Mouse (Mus musculus): Measurements from ENCODE around the gene Gm11032.
"Not testable (repeated sequence)": the region's sequence is repeated elsewhere in the genome, so short reads cannot be mapped to it uniquely, and the experiment has no call there.

The Gm11032 gene

DNA sequence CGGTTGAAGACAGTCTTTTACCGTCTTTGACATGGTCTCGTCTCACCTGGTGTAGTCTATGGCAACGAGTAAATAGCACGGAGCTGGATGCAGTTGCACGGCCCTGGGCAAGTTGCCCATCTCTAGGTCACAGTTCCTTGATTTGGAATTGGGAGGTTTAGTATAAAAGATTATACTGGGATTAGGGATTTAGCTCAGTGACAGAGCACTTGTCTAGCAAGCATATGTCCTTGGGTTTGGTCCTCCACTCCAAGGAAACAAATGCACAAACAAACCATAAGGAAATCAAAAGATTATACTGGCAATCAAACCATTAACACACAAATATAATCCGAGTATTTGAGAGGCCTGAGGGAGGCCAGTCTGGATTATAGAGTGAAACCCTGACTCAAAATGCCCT, 7.8 kb downstream of the Gm11032 start:
- no peak for DNase-seq

DNA sequence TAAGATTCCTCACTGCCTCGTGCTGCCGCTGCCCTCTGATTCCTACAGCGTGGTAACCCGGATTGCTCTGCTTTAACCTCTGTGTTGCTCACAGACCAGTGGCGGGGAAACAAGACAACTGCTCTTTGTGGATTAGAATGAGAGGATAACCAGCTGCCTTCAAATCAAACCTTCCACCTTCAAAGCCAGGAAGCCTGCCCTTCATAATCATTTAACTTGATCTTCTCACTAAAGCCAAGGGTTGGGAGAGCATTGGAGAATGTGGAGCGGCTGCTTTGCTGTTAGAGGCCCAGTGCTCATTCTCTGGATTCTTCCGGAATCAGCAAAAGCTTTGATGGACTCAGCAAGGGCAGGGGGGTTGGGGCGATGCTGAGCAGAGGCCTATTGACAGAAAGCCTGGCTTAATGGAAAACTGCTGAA, 10.0 kb downstream of the Gm11032 start:
- peak; percentile 47 to 85 for DNase-seq

DNA sequence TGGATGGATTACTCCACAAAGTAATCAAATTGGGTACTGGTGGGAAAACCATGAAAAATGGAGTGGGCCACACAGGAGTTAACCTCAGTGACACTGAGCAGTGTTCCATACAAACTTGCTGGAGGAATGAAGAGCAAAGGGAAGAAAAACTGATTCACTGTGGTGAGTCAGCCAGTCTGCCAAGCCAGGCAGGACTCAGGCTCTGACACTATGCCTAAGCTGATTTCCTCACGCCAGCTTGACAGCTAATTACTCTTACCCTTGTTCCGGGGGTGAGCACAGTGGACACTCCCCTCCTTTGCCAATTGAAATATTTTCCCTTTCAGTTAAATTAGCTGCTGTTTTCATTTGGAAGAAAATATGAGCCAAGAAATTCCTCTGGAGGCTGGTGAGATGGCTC, 13.6 kb downstream of the Gm11032 start:
- no peak for DNase-seq

DNA sequence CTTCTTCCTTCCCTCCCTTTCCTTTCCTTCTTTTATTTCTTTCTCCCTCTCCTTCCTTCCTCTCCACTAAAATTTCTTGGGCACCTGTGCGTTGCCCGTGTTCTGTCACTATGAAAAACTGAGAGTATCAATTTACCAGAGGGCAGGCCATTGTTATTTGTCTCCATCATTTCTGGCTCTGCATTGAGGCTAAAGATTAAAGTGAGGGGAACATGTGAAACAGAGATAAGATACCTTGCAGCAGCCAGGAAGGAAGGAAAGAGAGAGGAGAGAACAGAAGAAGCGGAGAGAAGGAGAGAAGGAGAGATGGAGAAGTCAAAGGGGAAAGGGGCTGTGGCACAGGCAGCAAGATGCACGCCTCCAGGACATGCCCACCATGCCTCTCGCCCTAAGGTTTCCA, 14.5 kb downstream of the Gm11032 start:
- no peak for DNase-seq

DNA sequence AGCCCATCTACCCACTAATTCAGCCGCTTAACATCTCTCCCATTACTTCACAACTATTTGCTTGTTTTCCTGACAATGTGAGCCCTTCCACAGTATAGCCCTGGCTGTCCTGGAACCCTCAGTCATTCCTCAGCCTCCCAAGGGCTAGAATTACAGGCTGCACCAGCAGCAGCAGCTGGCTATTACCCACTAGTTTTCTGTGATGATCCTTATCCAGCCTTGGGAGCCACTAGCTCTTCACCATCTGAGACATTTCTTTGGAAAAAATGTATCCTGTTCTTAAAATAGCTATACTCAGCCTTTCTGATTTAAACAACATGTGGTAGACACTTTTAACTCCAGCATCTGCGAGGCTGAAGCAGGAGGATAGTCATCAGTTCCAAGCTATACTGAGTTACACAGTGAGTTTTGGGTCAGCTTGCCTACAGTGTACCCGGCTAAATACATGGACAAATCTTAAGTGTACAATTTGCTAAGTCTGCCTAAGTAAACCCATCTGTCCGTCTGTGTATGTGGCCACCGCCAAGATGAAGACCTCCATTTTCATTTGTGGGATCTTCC, 17.0 kb downstream of the Gm11032 start:
- no peak for DNase-seq

DNA sequence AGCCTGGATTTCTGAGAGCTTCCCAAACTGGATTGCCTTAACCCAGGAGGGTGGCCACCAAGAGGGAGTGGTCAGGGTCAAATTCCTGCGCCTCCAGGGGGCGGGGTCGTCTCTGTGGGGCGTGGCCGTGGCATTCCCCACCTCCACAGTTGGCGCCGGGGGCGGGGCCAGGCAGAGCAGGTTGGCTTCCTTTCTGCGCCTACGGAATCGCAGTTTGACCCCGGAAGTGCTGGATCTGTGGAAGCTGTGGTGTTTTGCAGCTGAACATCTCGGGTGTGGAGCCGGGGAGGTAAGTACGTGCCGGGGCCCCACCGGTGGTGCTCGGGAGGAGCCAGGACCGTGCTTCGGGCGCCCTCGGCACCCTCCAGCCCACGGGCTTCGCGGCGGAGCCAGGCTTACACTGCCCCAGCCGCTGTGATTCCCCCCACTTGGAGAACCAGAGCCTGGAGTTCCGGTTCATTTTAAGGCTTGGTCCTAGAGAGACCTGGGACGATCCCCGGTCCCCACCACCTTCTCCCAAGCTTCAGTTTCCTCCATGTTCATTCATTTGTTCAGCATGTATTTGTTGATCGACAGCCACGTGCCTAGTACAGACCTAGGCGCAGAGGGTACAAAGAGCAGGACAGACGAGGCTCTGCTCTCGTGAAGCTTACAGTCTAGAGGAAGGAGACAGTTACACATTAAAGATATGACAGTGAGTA, 17.8 kb downstream of the Gm11032 start, which contains the start of gene Ascc2:
Gene Ascc2, plus strand, starts transcription at position 214 of the 701 bp plus-strand sequence.
- DNase-seq = peak; percentile 96 to 98

DNA sequence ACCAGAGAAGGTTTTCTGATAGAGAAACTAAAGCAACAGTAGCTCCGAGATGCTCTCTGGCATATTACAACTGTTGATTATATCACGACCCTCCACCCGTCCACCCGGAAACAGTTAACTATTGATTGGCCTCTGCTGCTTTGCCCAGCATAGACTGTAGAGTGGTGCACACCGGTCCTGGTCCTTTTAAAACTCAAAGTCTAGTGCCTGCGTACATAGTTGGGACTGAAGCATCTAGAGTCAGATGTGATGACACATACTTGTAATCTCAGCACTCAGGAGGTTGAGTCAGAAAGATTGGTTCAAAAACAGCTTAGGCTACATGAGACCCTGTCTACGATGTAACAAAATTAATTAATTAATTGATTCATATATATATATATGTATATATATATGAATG, 18.4 kb downstream of the Gm11032 start:
- no peak for DNase-seq

DNA sequence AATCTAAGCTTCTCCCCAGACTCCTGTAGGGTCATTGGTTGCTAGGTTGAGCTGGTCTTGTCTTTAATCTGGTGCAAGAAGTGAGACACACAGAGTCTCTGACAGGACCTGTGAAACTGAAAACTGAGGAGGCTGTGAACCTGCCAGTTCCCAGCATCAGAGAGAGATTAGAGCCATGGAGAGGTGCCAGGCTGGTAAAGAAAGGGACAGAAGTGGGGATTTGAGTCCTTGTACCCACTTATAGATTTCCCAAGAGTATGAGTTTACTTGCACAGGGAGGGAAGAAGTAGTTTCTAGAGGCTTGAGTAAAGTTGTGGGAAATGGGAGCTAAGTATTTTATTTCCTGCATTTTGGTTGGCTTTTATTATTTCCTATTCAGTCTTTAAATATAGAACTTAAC, 21.3 kb downstream of the Gm11032 start:
- peak; percentile 54 to 63 for DNase-seq

DNA sequence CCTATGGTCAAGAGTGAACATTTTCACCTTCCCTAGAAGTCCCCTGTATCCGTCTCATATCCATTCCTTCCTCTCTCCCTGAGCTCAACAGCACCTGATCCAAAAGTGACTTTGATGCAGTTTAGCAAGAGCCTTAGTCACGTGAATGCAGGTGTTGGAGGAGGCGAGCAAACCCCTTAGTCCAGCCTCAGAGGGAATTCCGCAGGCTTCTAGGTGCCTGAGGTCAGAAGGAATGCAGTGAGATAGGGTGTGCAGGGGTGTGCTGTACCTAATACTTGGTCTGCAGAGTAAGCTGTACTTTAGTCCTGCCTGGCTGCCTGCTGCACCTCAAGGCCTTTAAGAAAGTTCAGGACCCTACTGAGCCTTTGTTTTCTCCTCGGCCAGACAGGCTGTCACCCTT, 23.9 kb downstream of the Gm11032 start:
- peak in 1 of 2 experiments; percentile 46 for DNase-seq

DNA sequence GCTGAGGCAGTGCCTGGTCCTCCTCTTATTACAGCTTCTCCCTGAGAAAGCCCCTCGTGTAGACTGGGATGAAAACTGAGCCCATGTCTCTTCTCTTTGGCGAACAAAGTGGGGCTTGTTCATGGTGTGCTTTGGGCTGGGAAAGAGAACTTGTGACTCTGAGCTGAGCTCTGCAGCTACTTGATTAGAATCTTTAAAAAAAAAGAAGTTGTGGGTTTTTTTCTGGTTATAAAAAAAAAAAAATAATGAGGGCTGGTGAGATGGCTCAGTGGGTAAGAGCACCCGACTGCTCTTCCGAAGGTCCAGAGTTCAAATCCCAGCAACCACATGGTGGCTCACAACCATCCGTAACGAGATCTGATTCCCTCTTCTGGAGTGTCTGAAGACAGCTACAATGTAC, 25.3 kb downstream of the Gm11032 start:
- DNase-seq = not testable (repeated sequence)

DNA sequence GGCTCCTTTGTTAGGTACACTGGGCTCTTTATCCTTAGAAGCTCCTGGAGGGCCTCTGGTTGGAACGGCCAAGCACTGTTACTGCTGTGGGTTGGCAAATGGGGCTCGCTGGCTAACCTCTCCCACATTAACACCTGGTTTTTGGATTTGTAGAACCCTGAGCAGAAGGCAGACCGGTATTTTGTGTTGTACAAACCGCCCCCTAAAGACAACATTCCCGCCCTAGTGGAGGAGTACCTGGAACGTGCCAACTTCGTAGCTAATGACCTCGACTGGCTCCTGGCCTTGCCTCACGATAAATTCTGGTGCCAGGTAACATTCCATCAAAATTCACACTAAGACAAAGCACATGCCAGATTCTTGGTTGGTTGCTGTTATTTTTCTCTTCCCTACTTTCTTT, 26.5 kb downstream of the Gm11032 start:
- DNase-seq = no peak

DNA sequence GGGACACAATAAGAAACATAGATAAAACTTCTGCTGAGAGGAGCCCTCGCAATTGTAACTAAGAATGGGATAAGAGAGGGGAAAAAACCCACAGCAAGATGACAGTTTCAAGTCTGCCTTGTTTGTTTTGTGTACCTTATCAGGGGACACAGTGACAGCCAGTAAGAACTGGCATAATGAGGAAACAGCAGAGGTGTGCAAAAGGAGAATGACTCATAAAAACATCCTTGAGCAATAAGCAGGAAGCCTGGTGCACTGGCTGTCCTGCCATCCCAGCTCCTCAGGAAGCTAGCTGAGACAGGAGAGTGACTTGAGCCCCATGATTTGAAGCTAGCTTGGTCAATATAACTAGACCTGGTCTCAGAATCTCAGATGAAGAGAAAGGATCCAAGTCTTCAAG, 40.0 kb downstream of the Gm11032 start:
- DNase-seq = no peak

DNA sequence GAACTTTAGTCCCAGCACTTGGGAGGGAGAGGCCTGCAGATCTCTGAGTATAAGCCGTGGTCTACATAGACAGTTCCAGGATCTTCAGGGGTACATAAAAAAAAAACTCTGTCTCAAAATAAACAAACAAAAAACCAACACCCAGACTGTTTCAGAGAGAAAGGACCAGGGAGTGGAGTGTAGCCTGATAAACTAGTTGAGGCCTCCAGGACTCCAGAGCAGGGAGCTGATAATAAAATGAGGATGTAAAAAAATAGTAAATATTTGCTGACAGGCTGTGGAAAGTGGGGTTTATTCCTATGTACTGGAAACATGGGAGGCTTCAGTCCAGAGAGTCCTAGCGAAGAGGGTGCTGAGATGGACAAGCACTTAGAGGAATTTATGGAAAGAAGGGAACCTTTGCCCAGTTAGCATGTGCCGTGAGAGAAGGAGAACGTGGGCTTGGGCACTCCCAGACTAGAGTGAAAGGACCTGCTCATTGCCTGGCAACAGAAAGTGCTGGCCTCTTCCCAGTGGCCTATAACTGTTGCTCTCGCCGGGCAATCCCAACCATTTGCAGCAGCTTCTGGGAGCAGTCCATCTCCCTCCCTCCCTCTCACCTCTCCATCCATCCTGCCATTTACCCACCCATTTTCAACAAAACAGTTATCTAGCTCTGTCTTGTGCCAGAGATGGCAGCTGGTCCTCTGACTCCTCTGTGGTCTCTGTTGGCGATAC, 40.6 kb downstream of the Gm11032 start:
- no peak for DNase-seq

DNA sequence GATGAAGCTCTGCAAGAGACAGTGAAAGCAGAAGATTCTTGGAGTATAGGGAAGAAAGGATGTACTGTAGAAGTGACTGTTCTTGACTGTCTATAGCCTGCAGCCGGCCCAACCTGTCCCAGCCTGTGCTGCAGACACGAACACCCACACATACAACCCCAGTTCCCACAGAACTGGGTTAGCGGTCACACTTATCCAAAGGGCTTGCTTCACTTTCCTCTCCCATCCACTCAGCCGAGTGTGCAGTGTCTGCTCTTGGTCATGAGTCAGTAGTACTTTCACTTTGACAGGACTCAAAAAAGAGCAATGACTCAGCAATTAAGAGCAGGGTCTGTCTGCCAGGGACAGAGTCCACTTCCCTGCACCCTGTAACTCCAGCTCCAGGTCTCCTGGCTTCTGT, 41.5 kb downstream of the Gm11032 start:
- DNase-seq = no peak

DNA sequence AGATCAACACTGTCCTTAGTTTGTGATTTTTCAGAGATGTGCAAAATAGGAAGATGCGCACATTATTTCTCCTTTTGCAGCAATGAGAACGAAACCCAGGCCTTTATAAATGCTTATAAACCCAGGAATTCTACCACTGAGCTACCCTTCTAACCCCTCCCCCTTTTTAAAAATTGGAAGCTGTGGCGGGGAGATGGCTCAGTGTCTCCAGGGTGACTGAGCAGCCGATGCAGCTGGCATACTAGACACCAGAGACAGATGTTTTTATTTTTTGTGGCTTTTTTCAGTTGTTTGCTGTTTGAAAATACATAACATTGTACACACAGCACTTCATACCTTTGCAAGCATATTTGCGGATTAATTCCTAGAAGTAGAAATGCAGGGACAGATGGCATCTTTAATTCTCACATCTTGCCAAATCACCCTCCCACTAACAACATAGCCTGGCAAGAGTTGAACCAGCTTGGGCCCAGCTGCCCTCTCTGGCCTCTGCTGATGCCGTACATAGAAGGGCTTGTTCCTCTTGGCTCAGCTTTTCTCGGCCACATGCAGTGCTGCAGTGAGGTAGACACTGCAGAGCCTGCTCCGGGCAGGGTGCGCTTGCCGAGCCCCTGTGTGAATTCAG, 42.1 kb downstream of the Gm11032 start:
- DNase-seq = peak; percentile 32 to 78

DNA sequence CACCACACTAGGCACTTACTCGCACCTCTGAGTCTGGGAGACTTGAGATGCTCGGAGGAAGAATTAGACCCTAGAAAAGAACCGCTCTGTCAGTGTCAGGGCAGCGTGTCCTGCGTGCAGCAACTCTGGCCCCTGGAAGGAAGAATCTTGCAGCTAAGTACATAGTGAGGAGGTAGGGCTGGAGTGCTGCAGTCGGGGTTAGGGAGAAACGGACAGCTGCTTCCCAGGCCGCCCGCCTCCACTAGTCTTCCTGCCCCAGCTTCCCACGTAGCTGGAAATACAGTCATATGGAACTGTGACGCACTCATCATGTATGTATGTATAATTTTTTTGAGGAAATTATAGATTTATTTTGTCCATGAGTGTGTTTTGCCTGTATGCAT, 42.6 kb downstream of the Gm11032 start:
- DNase-seq = no peak

All from lung, postnatal 4 days (tissue).